In the genomic region with DNA sequence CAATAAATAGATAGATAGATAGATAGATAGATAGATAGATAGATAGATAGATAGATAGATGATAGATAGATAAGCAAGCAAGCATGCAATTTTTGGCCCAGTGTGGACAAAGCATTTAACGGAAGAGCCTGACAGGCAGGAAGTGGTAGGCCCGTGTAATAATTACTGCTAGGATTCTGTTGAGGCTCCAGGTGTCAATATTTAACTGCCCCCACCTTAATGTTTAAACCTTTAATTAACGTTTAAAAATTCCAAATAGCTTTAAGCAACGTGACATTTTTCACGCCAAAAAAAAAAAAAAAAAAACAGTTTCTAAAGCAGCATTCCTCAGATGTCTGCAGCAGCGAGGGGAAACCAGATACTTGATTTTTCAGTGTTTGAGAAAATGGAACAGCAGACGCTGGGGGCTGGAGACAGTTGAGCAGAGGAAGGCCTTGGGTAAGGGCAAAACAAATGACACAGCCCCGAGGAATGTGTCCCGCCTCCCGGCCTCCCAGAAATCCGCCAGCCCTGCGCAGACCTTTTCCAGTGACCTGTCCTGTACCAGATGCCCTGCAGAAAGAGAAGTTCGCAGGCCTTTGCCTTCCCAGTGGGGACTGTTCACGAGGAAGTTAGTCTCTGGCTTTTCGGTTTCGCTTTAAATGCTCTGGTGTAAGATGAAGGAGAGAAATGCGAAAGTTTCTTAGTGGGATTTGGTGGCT, we compare ENCODE assay signal across 9 mouse cellular contexts. TPM values are rescaled to one million over a fixed set of nuclear protein-coding genes. Genes with fewer than 3 reads are reported as not detected.
DNase-seq lines count a peak whose midpoint lies in the region; ATAC-seq and TF ChIP-seq lines count a peak whose summit lies in the region.
"Had no signal": no experiment of that assay in that cellular context is flagged by ENCODE, and none has a peak within 500 bp of the region (broad histone marks: within the 10 kb centered on the region; RNA-seq: fewer than 3 reads in every experiment).

No protein-coding gene starts in this region.

- H3K9ac ChIP-seq in liver, embryonic 11.5 days (ENCODE audit: low read depth, low read length), result no peak overlapping the region
- H3K9ac ChIP-seq in liver, postnatal 0 days (replicated peaks), result 0 out of 2 replicates have a peak overlapping the region, but pooled peaks have one; percentile 16
- no peak overlapping the region for H3K9ac ChIP-seq in forebrain, postnatal 0 days
- H3K9ac ChIP-seq: hindbrain, embryonic 15.5 days had no signal

- no peak for TF ChIP-seq POLR2A in cerebellum, adult 2 months (IDR thresholded peaks at IDR 0.05; ENCODE audit: borderline replicate concordance, insufficient read depth, low read length)

- intact Hi-C loops in heart, postnatal 10 days (cut with DNase I), result no loop called here

- no peak overlapping the region for H3K4me2 ChIP-seq in liver, embryonic 11.5 days
- no peak overlapping the region for H3K4me2 ChIP-seq in liver, postnatal 0 days (ENCODE audit: low read depth, low read length)
- H3K4me2 ChIP-seq in forebrain, postnatal 0 days (ENCODE audit: low read depth), result no peak overlapping the region
- H3K4me2 ChIP-seq: hindbrain, embryonic 15.5 days had no signal

- peaks cover 7% of the 10 kb centered on the region for H3K4me1 ChIP-seq in liver, embryonic 11.5 days (replicated peaks; ENCODE audit: control insufficient read depth, insufficient read depth, low read length)
- H3K4me1 ChIP-seq in liver, postnatal 0 days (ENCODE audit: insufficient read depth), result 0 out of 2 replicates have a peak, but pooled peaks cover 4% of the 10 kb centered on the region
- H3K4me1 ChIP-seq in cerebellum, adult 2 months (ENCODE audit: control insufficient read depth, insufficient read depth, low read length), result no peaks in the 10 kb centered on the region
- no peaks in the 10 kb centered on the region for H3K4me1 ChIP-seq in forebrain, postnatal 0 days (ENCODE audit: insufficient read depth)
- H3K4me1 ChIP-seq: hindbrain, embryonic 15.5 days had no signal

- 62% methylated on average over 17 of the region's 17 CpGs for WGBS in liver, embryonic 11.5 days
- WGBS in liver, postnatal 0 days (ENCODE audit: insufficient replicate concordance), result 51% methylated on average over 17 of the region's 17 CpGs
- WGBS in cerebellum, adult 2 months, result 83% methylated on average over 17 of the region's 17 CpGs
- WGBS in forebrain, postnatal 0 days, result 80% methylated on average over 17 of the region's 17 CpGs

- ATAC-seq in liver, embryonic 11.5 days (replicated peaks; ENCODE audit: low FRiP score), result no peak
- no peak for ATAC-seq in liver, postnatal 0 days
- ATAC-seq in forebrain, postnatal 0 days, result no peak

- no peaks in the 10 kb centered on the region for H3K9me3 ChIP-seq in liver, embryonic 11.5 days (ENCODE audit: control insufficient read depth, low read length)
- no peaks in the 10 kb centered on the region for H3K9me3 ChIP-seq in liver, postnatal 0 days (ENCODE audit: low read length)
- no peaks in the 10 kb centered on the region for H3K9me3 ChIP-seq in forebrain, postnatal 0 days (ENCODE audit: low read length)
- H3K9me3 ChIP-seq: hindbrain, embryonic 15.5 days had no signal

- TF ChIP-seq CTCF in liver, postnatal 0 days (IDR thresholded peaks at IDR 0.05; ENCODE audit: low read depth), result no peak
- no peak for TF ChIP-seq CTCF in cerebellum, adult 2 months (IDR thresholded peaks at IDR 0.05; ENCODE audit: borderline replicate concordance, insufficient read depth, low read depth, low read length)
- TF ChIP-seq CTCF in forebrain, postnatal 0 days (IDR thresholded peaks at IDR 0.05; ENCODE audit: low read depth), result no peak

- peak; percentile 31 for DNase-seq in liver
- no peak for DNase-seq in liver, embryonic 11.5 days (ENCODE audit: low spot score)
- DNase-seq in embryo, embryonic 11 days, result peak; percentile 45
- DNase-seq in heart, postnatal 10 days, result peak; percentile 54 to 60
- DNase-seq in liver, postnatal 0 days, result no peak
- no peak for DNase-seq in cerebellum, adult 2 months
- DNase-seq in forebrain, postnatal 0 days, result no peak
- no peak for DNase-seq in testis, postnatal 10 days (ENCODE audit: low spot score)

- no peak overlapping the region for H3K27ac ChIP-seq in liver, embryonic 11.5 days (ENCODE audit: low read depth, low read length)
- H3K27ac ChIP-seq in liver, postnatal 0 days (ENCODE audit: low read depth), result peak overlapping the region; percentile 51
- no peak overlapping the region for H3K27ac ChIP-seq in cerebellum, adult 2 months (ENCODE audit: insufficient read depth, low read length)
- no peak overlapping the region for H3K27ac ChIP-seq in forebrain, postnatal 0 days (ENCODE audit: low read depth, low read length)
- H3K27ac ChIP-seq: hindbrain, embryonic 15.5 days had no signal

- H3K36me3 ChIP-seq in liver, embryonic 11.5 days (ENCODE audit: control insufficient read depth, insufficient read depth, low read length), result no peaks in the 10 kb centered on the region
- no peaks in the 10 kb centered on the region for H3K36me3 ChIP-seq in liver, postnatal 0 days (replicated peaks; ENCODE audit: insufficient read depth, low read length)
- H3K36me3 ChIP-seq in forebrain, postnatal 0 days (ENCODE audit: insufficient read depth), result no peaks in the 10 kb centered on the region
- H3K36me3 ChIP-seq: hindbrain, embryonic 15.5 days had no signal

- H3K27me3 ChIP-seq in liver, embryonic 11.5 days (replicated peaks; ENCODE audit: control insufficient read depth, insufficient read depth, low read length), result no peaks in the 10 kb centered on the region
- H3K27me3 ChIP-seq in liver, postnatal 0 days (ENCODE audit: insufficient read depth, low read length), result no peaks in the 10 kb centered on the region
- H3K27me3 ChIP-seq in cerebellum, adult 2 months (ENCODE audit: control insufficient read depth, insufficient read depth, low read length), result no peaks in the 10 kb centered on the region
- no peaks in the 10 kb centered on the region for H3K27me3 ChIP-seq in forebrain, postnatal 0 days (ENCODE audit: insufficient read depth, low read length)
- H3K27me3 ChIP-seq: hindbrain, embryonic 15.5 days had no signal

- no peak for TF ChIP-seq EP300 in liver, postnatal 0 days (IDR thresholded peaks at IDR 0.05; ENCODE audit: low read depth)

- H3K4me3 ChIP-seq in liver, embryonic 11.5 days (ENCODE audit: low read depth, low read length), result no peak overlapping the region
- no peak overlapping the region for H3K4me3 ChIP-seq in liver, postnatal 0 days (ENCODE audit: low read depth, low read length)
- H3K4me3 ChIP-seq in cerebellum, adult 2 months (replicated peaks; ENCODE audit: insufficient read depth, low read depth, low read length), result no peak overlapping the region
- H3K4me3 ChIP-seq in forebrain, postnatal 0 days (ENCODE audit: low read depth, low read length), result no peak overlapping the region
- H3K4me3 ChIP-seq: hindbrain, embryonic 15.5 days had no signal

RNA-seq across cellular contexts. Expression of gene Srsf10, which starts 35.6 kb away (rescaled TPM):
- 233 and 249 TPM in 2 replicates for polyA plus RNA-seq in liver, embryonic 11.5 days (2014; fragmentation: Nextera tagmentation; extraction: Ambion mirVana)
- 10 to 100 TPM; 61.2 to 64.1 TPM for total RNA-seq in heart, postnatal 10 days (2021)
- 62.1 and 67.6 TPM in 2 replicates for polyA plus RNA-seq in liver, postnatal 0 days (2015; fragmentation: Nextera tagmentation; extraction: Ambion mirVana)
- polyA plus RNA-seq in cerebellum, adult 2 months (2012; rRNA removed), result 54.7 and 61.5 TPM in 2 replicates
- total RNA-seq in forebrain, postnatal 0 days (2014; rRNA removed), result 96.4 and 114 TPM in 2 replicates
- 131 and 143 TPM in 2 replicates for polyA plus RNA-seq in forebrain, postnatal 0 days (2015; fragmentation: Nextera tagmentation; extraction: Ambion mirVana)

RNA-seq across cellular contexts. Expression of gene Pnrc2, which starts 53.7 kb away (rescaled TPM):
- 133 and 147 TPM in 2 replicates for polyA plus RNA-seq in liver, embryonic 11.5 days (2014; fragmentation: Nextera tagmentation; extraction: Ambion mirVana)
- 100 to 1,000 TPM in 1 of 2 experiments, 10 to 100 TPM in 1; 99.4 to 105 TPM for total RNA-seq in heart, postnatal 10 days (2021)
- 53.2 and 55.2 TPM in 2 replicates for polyA plus RNA-seq in liver, postnatal 0 days (2015; fragmentation: Nextera tagmentation; extraction: Ambion mirVana)
- polyA plus RNA-seq in cerebellum, adult 2 months (2012; rRNA removed), result 59.7 and 61.5 TPM in 2 replicates
- 64.4 and 75.0 TPM in 2 replicates for total RNA-seq in forebrain, postnatal 0 days (2014; rRNA removed)
- 60.9 and 73.0 TPM in 2 replicates for polyA plus RNA-seq in forebrain, postnatal 0 days (2015; fragmentation: Nextera tagmentation; extraction: Ambion mirVana)

Comparison
In these comparisons a context has a peak if more than half of its experiments do, and no peak if none do; other contexts are left out.
1. DNase-seq: peak in liver (single experiment), embryo, embryonic 11 days (single experiment) and heart, postnatal 10 days (2 of 2); none in liver, embryonic 11.5 days (single experiment), liver, postnatal 0 days (single experiment), cerebellum, adult 2 months (0 of 2), forebrain, postnatal 0 days (single experiment) and testis, postnatal 10 days (single experiment).